ENCODE assay signal across 8 mouse cellular contexts in genomic region chr3:130946576-130947276, GRCm38 (mm10).
A peak's percentile ranks its signal among the peaks of the same experiment; 100 is the strongest.
DNase-seq lines count a peak whose midpoint lies in the region; ATAC-seq lines count a peak whose summit lies in the region.

No protein-coding gene starts in this region.

- ATAC-seq in hindbrain, embryonic 11.5 days (ENCODE audit: low FRiP score), result peak; percentile 55; the same call in 1 of the 2 replicates
- peak; percentile 42; the same call in 1 of the 2 replicates for ATAC-seq in midbrain, embryonic 11.5 days (ENCODE audit: low FRiP score)

- H3K4me2 ChIP-seq in hindbrain, embryonic 11.5 days (replicated peaks; ENCODE audit: low read depth, low read length), result peak overlapping the region; percentile 65
- peak overlapping the region; percentile 47 for H3K4me2 ChIP-seq in midbrain, embryonic 11.5 days

- H3K9ac ChIP-seq in hindbrain, embryonic 11.5 days (ENCODE audit: low read depth, low read length), result no peak overlapping the region
- no peak overlapping the region for H3K9ac ChIP-seq in midbrain, embryonic 11.5 days (ENCODE audit: low read length)

- H3K9me3 ChIP-seq in heart, embryonic 10.5 days, result no peaks in the 10 kb centered on the region
- no peaks in the 10 kb centered on the region for H3K9me3 ChIP-seq in hindbrain, embryonic 11.5 days (ENCODE audit: control insufficient read depth, low read length)
- H3K9me3 ChIP-seq in midbrain, embryonic 11.5 days (ENCODE audit: control insufficient read depth, low read length), result no peaks in the 10 kb centered on the region

- no peaks in the 10 kb centered on the region for H3K36me3 ChIP-seq in heart, embryonic 10.5 days
- no peaks in the 10 kb centered on the region for H3K36me3 ChIP-seq in hindbrain, embryonic 11.5 days (ENCODE audit: control insufficient read depth, insufficient read depth, low read length)
- H3K36me3 ChIP-seq in midbrain, embryonic 11.5 days (ENCODE audit: control insufficient read depth, insufficient read depth, low read length), result no peaks in the 10 kb centered on the region

- peak overlapping the region; percentile 60 for H3K4me3 ChIP-seq in heart, embryonic 10.5 days
- H3K4me3 ChIP-seq in hindbrain, embryonic 11.5 days (ENCODE audit: low read depth, low read length), result peak overlapping the region; percentile 33
- H3K4me3 ChIP-seq in midbrain, embryonic 11.5 days (ENCODE audit: low read depth, low read length), result no peak overlapping the region

- H3K4me1 ChIP-seq in heart, embryonic 10.5 days, result peaks cover 24% of the 10 kb centered on the region
- H3K4me1 ChIP-seq in hindbrain, embryonic 11.5 days (replicated peaks; ENCODE audit: control insufficient read depth, insufficient read depth, low read length), result no peaks in the 10 kb centered on the region
- peaks cover 18% of the 10 kb centered on the region for H3K4me1 ChIP-seq in midbrain, embryonic 11.5 days (ENCODE audit: control insufficient read depth, insufficient read depth, low read length)

- 70% methylated on average over 14 of the region's 14 CpGs for WGBS in heart, embryonic 10.5 days
- 77% methylated on average over 14 of the region's 14 CpGs for WGBS in hindbrain, embryonic 11.5 days
- 71% methylated on average over 14 of the region's 14 CpGs for WGBS in midbrain, embryonic 11.5 days

- no peak for DNase-seq in heart, embryonic 10.5 days (ENCODE audit: low spot score)
- no peak for DNase-seq in heart, postnatal 10 days
- DNase-seq in MN1 (ENCODE audit: low spot score), result peak; percentile 8
- no peak for DNase-seq in hindbrain, embryonic 11.5 days (ENCODE audit: low spot score)
- DNase-seq in midbrain, embryonic 11.5 days (ENCODE audit: low spot score, missing footprints), result peak; percentile 84
- no peak for DNase-seq in ovary, postnatal 14 days (ENCODE audit: low spot score)
- no peak for DNase-seq in adrenal gland, postnatal 10 days
- no peak for DNase-seq in frontal cortex, postnatal 25 days (ENCODE audit: low spot score in 2 of 2)

- H3K27me3 ChIP-seq in heart, embryonic 10.5 days (ENCODE audit: insufficient read depth, poor library complexity, severe bottlenecking), result no peaks in the 10 kb centered on the region; the same call in 1 of the 2 replicates
- no peaks in the 10 kb centered on the region for H3K27me3 ChIP-seq in hindbrain, embryonic 11.5 days (ENCODE audit: control insufficient read depth, insufficient read depth, low read length)
- no peaks in the 10 kb centered on the region; the same call in 1 of the 2 replicates for H3K27me3 ChIP-seq in midbrain, embryonic 11.5 days (ENCODE audit: control insufficient read depth, insufficient read depth, low read length)

- H3K27ac ChIP-seq in heart, embryonic 10.5 days, result peak overlapping the region; percentile 94
- no peak overlapping the region for H3K27ac ChIP-seq in hindbrain, embryonic 11.5 days (ENCODE audit: low read depth, low read length)
- peak overlapping the region; percentile 77 for H3K27ac ChIP-seq in midbrain, embryonic 11.5 days (ENCODE audit: low read depth, low read length)

- intact Hi-C loops in heart, postnatal 10 days (cut with DNase I), result no loop called here

Comparison
In these comparisons a context has a peak if more than half of its experiments do, and no peak if none do; other contexts are left out.
1. DNase-seq: peak in MN1 (single experiment) and midbrain, embryonic 11.5 days (single experiment); none in heart, embryonic 10.5 days (single experiment), heart, postnatal 10 days (0 of 2), hindbrain, embryonic 11.5 days (single experiment), ovary, postnatal 14 days (single experiment), adrenal gland, postnatal 10 days (single experiment) and frontal cortex, postnatal 25 days (0 of 2).